Mouse (Mus musculus) neural tube, embryonic 13.5 days (tissue): Measurements from ENCODE around the gene Oprl1. TPM values are rescaled to one million over a fixed set of nuclear protein-coding genes. Genes with fewer than 3 reads are reported as not detected.

Experiments
- ATAC-seq: fragments of 200-750 bp; cut with Nextera tagmentation; 2 replicates; pipeline ENCODE4 v1.8.0; 2017; ENCODE audit warnings: low read depth, mild to moderate bottlenecking, moderate TSS enrichment, moderate library complexity
- H3K27ac ChIP-seq: fragments of 300-500 bp; sonication (generic); replicated peaks from 2 replicates; pipeline ENCODE4 v1.5.1; 2015; ENCODE audit warnings: moderate library complexity, mild to moderate bottlenecking, inconsistent platforms
- H3K27me3 ChIP-seq: fragments of 300-500 bp; sonication (generic); 2 replicates; pipeline ENCODE4 v1.6.1; 2015; ENCODE audit warnings: mild to moderate bottlenecking, inconsistent platforms
- H3K36me3 ChIP-seq: fragments of 300-500 bp; sonication (generic); 2 replicates; pipeline ENCODE4 v1.6.1; 2015; ENCODE audit warnings: mild to moderate bottlenecking, inconsistent platforms
- H3K4me1 ChIP-seq: fragments of 300-500 bp; sonication (generic); replicated peaks from 2 replicates; pipeline ENCODE4 v1.6.1; 2015; ENCODE audit warnings: inconsistent platforms
- H3K4me2 ChIP-seq: fragments of 300-500 bp; sonication (generic); 2 replicates; pipeline ENCODE4 v1.6.1; 2015; ENCODE audit warnings: inconsistent platforms, mild to moderate bottlenecking, moderate library complexity
- H3K4me3 ChIP-seq: fragments of 300-500 bp; sonication (generic); 2 replicates; pipeline ENCODE4 v1.5.1; 2015; ENCODE audit warnings: mild to moderate bottlenecking, inconsistent platforms
- H3K9ac ChIP-seq: fragments of 300-500 bp; sonication (generic); 2 replicates; pipeline ENCODE4 v1.6.1; 2015; ENCODE audit warnings: moderate library complexity, mild to moderate bottlenecking, inconsistent platforms
- H3K9me3 ChIP-seq: fragments of 300-500 bp; sonication (generic); 2 replicates; pipeline ENCODE4 v1.6.1; 2016; ENCODE audit warnings: inconsistent platforms
- WGBS: fragments of 180-500 bp; shearing (Covaris S2); methylation state at CpG from one replicate; pipeline ENCODE4 v1.1.7; 2015; 5-methylcytosine and 5-hydroxymethylcytosine counted together
- polyA plus RNA-seq: library from polyadenylated mRNA; unstranded; fragments of >200 nt; fragmentation: Nextera tagmentation; extraction: Ambion mirVana; gene quantifications from 2 replicates; pipeline ENCODE4 v1.2.1, GENCODE M21; 2015

The Oprl1 gene
- polyA plus RNA-seq, 1 experiment from 2014 or later, result 64.0 TPM

GRCm38 (mm10) chr2:181727659-181728262, 12.9 kb downstream of the Oprl1 start:
- WGBS, result 36% methylated on average over 9 of the region's 9 CpGs
- H3K9ac ChIP-seq, result no peak overlapping the region
- no peak overlapping the region for H3K4me2 ChIP-seq
- H3K27ac ChIP-seq, result no peak overlapping the region
- H3K4me1 ChIP-seq, result peaks cover 15% of the 10 kb centered on the region; the same call in 1 of the 2 replicates
- no peaks in the 10 kb centered on the region; the same call in 1 of the 2 replicates for H3K36me3 ChIP-seq
- H3K9me3 ChIP-seq, result no peaks in the 10 kb centered on the region
- no peaks in the 10 kb centered on the region for H3K27me3 ChIP-seq
- peak; percentile 75; the same call in 1 of the 2 replicates for ATAC-seq
- no peak overlapping the region for H3K4me3 ChIP-seq

GRCm38 (mm10) chr2:181730051-181730450, 15.2 kb downstream of the Oprl1 start:
- 0 out of 2 replicates have a peak, but pooled peaks have one; percentile 32 for ATAC-seq
- 46% methylated on average over 3 of the region's 3 CpGs for WGBS

GRCm38 (mm10) chr2:181752626-181753025, 37.8 kb downstream of the Oprl1 start:
- no peaks in the 10 kb centered on the region for H3K4me1 ChIP-seq
- H3K27ac ChIP-seq, result no peak overlapping the region
- no peak overlapping the region for H3K4me3 ChIP-seq
- H3K27me3 ChIP-seq, result no peaks in the 10 kb centered on the region
- no peak overlapping the region for H3K9ac ChIP-seq
- no peaks in the 10 kb centered on the region for H3K9me3 ChIP-seq
- no peaks in the 10 kb centered on the region for H3K36me3 ChIP-seq
- 84% methylated on average over 1 of the region's 1 CpGs for WGBS
- ATAC-seq, result no peak
- H3K4me2 ChIP-seq, result no peak overlapping the region

More at GRCm38 (mm10) chr2:181730051-181730450, 15.2 kb downstream of the Oprl1 start:
- no peaks in the 10 kb centered on the region for H3K27me3 ChIP-seq
- peaks cover 14% of the 10 kb centered on the region; the same call in 1 of the 2 replicates for H3K4me1 ChIP-seq
- no peak overlapping the region for H3K27ac ChIP-seq
- H3K9ac ChIP-seq, result no peak overlapping the region
- no peak overlapping the region for H3K4me2 ChIP-seq
- no peaks in the 10 kb centered on the region for H3K9me3 ChIP-seq
- H3K4me3 ChIP-seq, result no peak overlapping the region
- no peaks in the 10 kb centered on the region; the same call in 1 of the 2 replicates for H3K36me3 ChIP-seq

GRCm38 (mm10) chr2:181758147-181758725, 43.4 kb downstream of the Oprl1 start:
- H3K27ac ChIP-seq, result peak overlapping the region; percentile 42; the same call in 1 of the 2 replicates
- 66% methylated on average over 2 of the region's 2 CpGs for WGBS
- no peak overlapping the region for H3K4me3 ChIP-seq
- no peak for ATAC-seq
- H3K36me3 ChIP-seq, result no peaks in the 10 kb centered on the region
- H3K4me2 ChIP-seq, result no peak overlapping the region
- H3K4me1 ChIP-seq, result peaks cover 37% of the 10 kb centered on the region
- no peaks in the 10 kb centered on the region for H3K27me3 ChIP-seq
- H3K9me3 ChIP-seq, result no peaks in the 10 kb centered on the region
- no peak overlapping the region for H3K9ac ChIP-seq

- H3K4me1 ChIP-seq, result peaks cover 45% of the 10 kb centered on the region
- peak; percentile 45 for ATAC-seq
- H3K4me2 ChIP-seq, result no peak overlapping the region
Measured at GRCm38 (mm10) chr2:181759041-181759440, 44.2 kb downstream of the Oprl1 start.

GRCm38 (mm10) chr2:181763006-181763830, 48.4 kb downstream of the Oprl1 start, which contains the start of gene Myt1:
TSS of gene Myt1 (plus strand) at chr2:181763332.
- H3K9ac ChIP-seq, result peak within 1 kb of the TSS; percentile 63
- H3K4me3 ChIP-seq, result peak within 1 kb of the TSS; percentile 36
- H3K9me3 ChIP-seq, result no peaks in the 10 kb centered on the region
- ATAC-seq, result peak; percentile 51
- 16% methylated on average over 8 of the region's 8 CpGs for WGBS
- peaks cover 64% of the 10 kb centered on the region for H3K4me1 ChIP-seq
- H3K27ac ChIP-seq, result peak within 1 kb of the TSS; percentile 96
- peak within 1 kb of the TSS; percentile 87 for H3K4me2 ChIP-seq
- H3K36me3 ChIP-seq, result no peaks in the 10 kb centered on the region
- H3K27me3 ChIP-seq, result no peaks in the 10 kb centered on the region

More at GRCm38 (mm10) chr2:181759041-181759440, 44.2 kb downstream of the Oprl1 start:
- H3K4me3 ChIP-seq, result no peak overlapping the region
- peak overlapping the region; percentile 42 for H3K27ac ChIP-seq
- no peak overlapping the region for H3K9ac ChIP-seq
- no peaks in the 10 kb centered on the region for H3K9me3 ChIP-seq
- no peaks in the 10 kb centered on the region for H3K36me3 ChIP-seq
- 23% methylated on average over 4 of the region's 4 CpGs for WGBS
- no peaks in the 10 kb centered on the region for H3K27me3 ChIP-seq

- Histone ChIP-seq H3K4me2 (peak overlapping the region; percentile 87), H3K27me3 (no peaks in the 10 kb centered on the region), H3K9ac (peak overlapping the region; percentile 63), H3K27ac (peak overlapping the region; percentile 96), H3K9me3 (no peaks in the 10 kb centered on the region), H3K4me3 (peak overlapping the region; percentile 36), H3K4me1 (peaks cover 64% of the 10 kb centered on the region), H3K36me3 (no peaks in the 10 kb centered on the region)
- WGBS, result 8% methylated on average over 14 of the region's 14 CpGs
- 0 out of 2 replicates have a peak, but pooled peaks have one; percentile 6 for ATAC-seq
Measured at GRCm38 (mm10) chr2:181763886-181764527, 49.2 kb downstream of the Oprl1 start.

GRCm38 (mm10) chr2:181764600-181764999, 49.8 kb downstream of the Oprl1 start:
- H3K27ac ChIP-seq, result peak overlapping the region; percentile 96
- 2% methylated on average over 10 of the region's 10 CpGs for WGBS
- peak overlapping the region; percentile 63 for H3K9ac ChIP-seq
- ATAC-seq, result peak; percentile 41
- peaks cover 64% of the 10 kb centered on the region for H3K4me1 ChIP-seq
- no peaks in the 10 kb centered on the region for H3K36me3 ChIP-seq
- peak overlapping the region; percentile 87 for H3K4me2 ChIP-seq
- no peaks in the 10 kb centered on the region for H3K9me3 ChIP-seq
- no peaks in the 10 kb centered on the region for H3K27me3 ChIP-seq
- peak overlapping the region; percentile 36 for H3K4me3 ChIP-seq

GRCm38 (mm10) chr2:181765251-181765650, 50.4 kb downstream of the Oprl1 start:
- H3K27ac ChIP-seq, result peak overlapping the region; percentile 96
- peak overlapping the region; percentile 87 for H3K4me2 ChIP-seq
- H3K27me3 ChIP-seq, result no peaks in the 10 kb centered on the region
- H3K4me1 ChIP-seq, result peaks cover 69% of the 10 kb centered on the region
- H3K36me3 ChIP-seq, result no peaks in the 10 kb centered on the region
- H3K9ac ChIP-seq, result peak overlapping the region; percentile 63
- H3K9me3 ChIP-seq, result no peaks in the 10 kb centered on the region
- WGBS, result 32% methylated on average over 4 of the region's 4 CpGs
- no peak for ATAC-seq
- peak overlapping the region; percentile 36 for H3K4me3 ChIP-seq

- Histone ChIP-seq H3K9me3 (no peaks in the 10 kb centered on the region), H3K27ac (peak overlapping the region; percentile 96), H3K4me1 (peaks cover 72% of the 10 kb centered on the region), H3K4me2 (peak overlapping the region; percentile 87), H3K27me3 (no peaks in the 10 kb centered on the region), H3K36me3 (no peaks in the 10 kb centered on the region), H3K4me3 (peak overlapping the region; percentile 56), H3K9ac (peak overlapping the region; percentile 81)
- ATAC-seq, result peak; percentile 85
- 14% methylated on average over 14 of the region's 14 CpGs for WGBS
Measured at GRCm38 (mm10) chr2:181766672-181767557, 52.1 kb downstream of the Oprl1 start.

- peaks cover 72% of the 10 kb centered on the region for H3K4me1 ChIP-seq
- peak overlapping the region; percentile 87 for H3K4me2 ChIP-seq
- no peaks in the 10 kb centered on the region for H3K27me3 ChIP-seq
- ATAC-seq, result no peak
- H3K36me3 ChIP-seq, result no peaks in the 10 kb centered on the region
- no peaks in the 10 kb centered on the region for H3K9me3 ChIP-seq
- peak overlapping the region; percentile 56 for H3K4me3 ChIP-seq
- peak overlapping the region; percentile 81 for H3K9ac ChIP-seq
- H3K27ac ChIP-seq, result peak overlapping the region; percentile 54
Measured at GRCm38 (mm10) chr2:181768451-181768850, 53.6 kb downstream of the Oprl1 start.
